Mouse (Mus musculus) embryonic facial prominence, embryonic 11.5 days (tissue): Measurements from ENCODE around the gene Tbc1d23. TPM values are rescaled to one million over a fixed set of nuclear protein-coding genes. Genes with fewer than 3 reads are reported as not detected.

Experiments used
- ATAC-seq: fragments of 200-750 bp; cut with Nextera tagmentation; replicated peaks from 2 replicates; pipeline ENCODE4 v1.8.0; 2017; ENCODE audit warnings: low read depth; ENCODE audit not compliant: insufficient number of reproducible peaks, low FRiP score, low TSS enrichment
- DNase-seq: peaks from one replicate; pipeline ENCODE4 v3.0.0-alpha.2; 2015; ENCODE audit warnings: low spot score
- H3K27ac ChIP-seq: fragments of 300-500 bp; sonication (generic); replicated peaks from 2 replicates; pipeline ENCODE4 v1.5.1; 2014; ENCODE audit warnings: mild to moderate bottlenecking, low read depth, low read length, control low read depth
- H3K27me3 ChIP-seq: fragments of 300-500 bp; sonication (generic); 2 replicates; pipeline ENCODE4 v1.6.1; 2014; ENCODE audit warnings: mild to moderate bottlenecking, low read length, moderate library complexity, mixed read lengths; ENCODE audit not compliant: control insufficient read depth, insufficient read depth
- H3K36me3 ChIP-seq: fragments of 300-500 bp; sonication (generic); replicated peaks from 2 replicates; pipeline ENCODE4 v1.6.1; 2014; ENCODE audit warnings: low read depth, mild to moderate bottlenecking, low read length, moderate library complexity, mixed read lengths; ENCODE audit not compliant: control insufficient read depth, insufficient read depth
- H3K4me1 ChIP-seq: fragments of 300-500 bp; sonication (generic); 2 replicates; pipeline ENCODE4 v1.6.1; 2014; ENCODE audit warnings: low read length, mixed read lengths; ENCODE audit not compliant: control insufficient read depth, insufficient read depth
- H3K4me2 ChIP-seq: fragments of 300-500 bp; sonication (generic); 2 replicates; pipeline ENCODE4 v1.6.1; 2014; ENCODE audit warnings: low read depth, mild to moderate bottlenecking, control low read depth, low read length, moderate library complexity
- H3K4me3 ChIP-seq: fragments of 300-500 bp; sonication (generic); 2 replicates; pipeline ENCODE4 v1.5.1; 2014; ENCODE audit warnings: low read depth, low read length, control low read depth
- H3K9ac ChIP-seq: fragments of 300-500 bp; sonication (generic); replicated peaks from 2 replicates; pipeline ENCODE4 v1.6.1; 2014; ENCODE audit warnings: mild to moderate bottlenecking, control low read depth, low read length
- H3K9me3 ChIP-seq: fragments of 300-500 bp; sonication (generic); replicated peaks from 2 replicates; pipeline ENCODE4 v1.6.1; 2016; ENCODE audit warnings: mild to moderate bottlenecking, low read length, inconsistent platforms, mixed read lengths; ENCODE audit not compliant: control insufficient read depth
- WGBS: fragments of 180-500 bp; shearing (Covaris S2); extraction: QIAGEN DNeasy Blood & Tissue Kit; methylation state at CpG from one replicate; pipeline ENCODE4 v1.1.7; 2014; 5-methylcytosine and 5-hydroxymethylcytosine counted together
- polyA plus RNA-seq: library from polyadenylated mRNA; unstranded; fragments of >200 nt; fragmentation: Nextera tagmentation; extraction: Ambion mirVana; gene quantifications from 2 replicates; pipeline ENCODE4 v1.2.1, GENCODE M21; 2014

Tbc1d23 gene
- polyA plus RNA-seq, 1 experiment from 2014 or later, result 25.9 TPM

- Histone ChIP-seq H3K9me3 (no peaks in the 10 kb centered on the region), H3K27me3 (no peaks in the 10 kb centered on the region), H3K9ac (no peak overlapping the region), H3K4me3 (no peak overlapping the region), H3K36me3 (peaks cover 2% of the 10 kb centered on the region), H3K4me1 (no peaks in the 10 kb centered on the region), H3K4me2 (no peak overlapping the region), H3K27ac (no peak overlapping the region)
- WGBS, result 85% methylated on average over 5 of the region's 5 CpGs
- ATAC-seq, result no peak
- DNase-seq, result no peak
Observed at GRCm38 (mm10) chr16:57196590-57196989, 34.7 kb downstream of the Tbc1d23 start.

- H3K27ac ChIP-seq, result no peak overlapping the region
- no peak for DNase-seq
- H3K9ac ChIP-seq, result no peak overlapping the region
- no peak overlapping the region for H3K4me2 ChIP-seq
- no peaks in the 10 kb centered on the region for H3K27me3 ChIP-seq
- 92% methylated on average over 14 of the region's 14 CpGs for WGBS
- ATAC-seq, result no peak
- no peaks in the 10 kb centered on the region for H3K4me1 ChIP-seq
- H3K9me3 ChIP-seq, result no peaks in the 10 kb centered on the region
- peaks cover 2% of the 10 kb centered on the region; the same call in 1 of the 2 replicates for H3K36me3 ChIP-seq
- H3K4me3 ChIP-seq, result no peak overlapping the region
Observed at GRCm38 (mm10) chr16:57191214-57191613, 40.1 kb downstream of the Tbc1d23 start.

GRCm38 (mm10) chr16:57190390-57190789 is 40.9 kb downstream of the Tbc1d23 start:
- H3K9me3 ChIP-seq, result no peaks in the 10 kb centered on the region
- DNase-seq (no peak), ATAC-seq (no peak)
- H3K4me3 ChIP-seq, result no peak overlapping the region
- 88% methylated on average over 8 of the region's 8 CpGs for WGBS
- no peaks in the 10 kb centered on the region for H3K4me1 ChIP-seq
- H3K27me3 ChIP-seq, result no peaks in the 10 kb centered on the region
- no peak overlapping the region for H3K9ac ChIP-seq
- no peak overlapping the region for H3K4me2 ChIP-seq
- peaks cover 2% of the 10 kb centered on the region; the same call in 1 of the 2 replicates for H3K36me3 ChIP-seq
- no peak overlapping the region for H3K27ac ChIP-seq

- WGBS, result 93% methylated on average over 2 of the region's 2 CpGs
- no peak overlapping the region for H3K27ac ChIP-seq
- ATAC-seq, result no peak
Observed at GRCm38 (mm10) chr16:57189493-57189892, 41.8 kb downstream of the Tbc1d23 start.

GRCm38 (mm10) chr16:57186618-57187017 is 44.7 kb downstream of the Tbc1d23 start:
- no peak overlapping the region for H3K27ac ChIP-seq
- 91% methylated on average over 4 of the region's 4 CpGs for WGBS
- H3K4me3 ChIP-seq, result no peak overlapping the region
- no peaks in the 10 kb centered on the region for H3K4me1 ChIP-seq
- H3K9ac ChIP-seq, result no peak overlapping the region
- no peak overlapping the region for H3K4me2 ChIP-seq
- no peaks in the 10 kb centered on the region for H3K9me3 ChIP-seq
- H3K27me3 ChIP-seq, result no peaks in the 10 kb centered on the region
- H3K36me3 ChIP-seq, result no peaks in the 10 kb centered on the region; the same call in 1 of the 2 replicates
- DNase-seq (no peak), ATAC-seq (no peak)

More at GRCm38 (mm10) chr16:57189493-57189892, 41.8 kb downstream of the Tbc1d23 start:
- Histone ChIP-seq H3K9ac (no peak overlapping the region), H3K4me3 (no peak overlapping the region), H3K9me3 (no peaks in the 10 kb centered on the region), H3K4me1 (no peaks in the 10 kb centered on the region), H3K27me3 (no peaks in the 10 kb centered on the region), H3K36me3 (peaks cover 2% of the 10 kb centered on the region; the same call in 1 of the 2 replicates), H3K4me2 (no peak overlapping the region)
- DNase-seq, result no peak

- Histone ChIP-seq H3K4me1 (no peaks in the 10 kb centered on the region), H3K36me3 (no peaks in the 10 kb centered on the region; the same call in none of the 2 replicates), H3K9me3 (no peaks in the 10 kb centered on the region), H3K4me3 (no peak overlapping the region), H3K27me3 (no peaks in the 10 kb centered on the region), H3K4me2 (no peak overlapping the region), H3K9ac (no peak overlapping the region), H3K27ac (no peak overlapping the region)
- WGBS, result 87% methylated on average over 5 of the region's 5 CpGs
- ATAC-seq (no peak), DNase-seq (no peak)
Observed at GRCm38 (mm10) chr16:57182037-57182436, 49.3 kb downstream of the Tbc1d23 start.

- H3K4me2 ChIP-seq, result no peak overlapping the region
- 85% methylated on average over 11 of the region's 11 CpGs for WGBS
- no peak overlapping the region for H3K27ac ChIP-seq
- H3K9ac ChIP-seq, result no peak overlapping the region
- H3K36me3 ChIP-seq, result no peaks in the 10 kb centered on the region; the same call in none of the 2 replicates
- H3K4me3 ChIP-seq, result no peak overlapping the region
- no peaks in the 10 kb centered on the region for H3K9me3 ChIP-seq
- H3K27me3 ChIP-seq, result no peaks in the 10 kb centered on the region
- no peaks in the 10 kb centered on the region for H3K4me1 ChIP-seq
- DNase-seq, result no peak
- no peak for ATAC-seq
Observed at GRCm38 (mm10) chr16:57181180-57181579, 50.1 kb downstream of the Tbc1d23 start.

GRCm38 (mm10) chr16:57177664-57178063 is 53.6 kb downstream of the Tbc1d23 start:
- H3K36me3 ChIP-seq, result no peaks in the 10 kb centered on the region; the same call in none of the 2 replicates
- H3K4me1 ChIP-seq, result no peaks in the 10 kb centered on the region
- no peak overlapping the region for H3K4me2 ChIP-seq
- no peaks in the 10 kb centered on the region for H3K27me3 ChIP-seq
- H3K9ac ChIP-seq, result no peak overlapping the region
- WGBS, result 91% methylated on average over 10 of the region's 10 CpGs
- H3K4me3 ChIP-seq, result no peak overlapping the region
- ATAC-seq, result no peak
- H3K27ac ChIP-seq, result no peak overlapping the region
- no peak for DNase-seq
- H3K9me3 ChIP-seq, result no peaks in the 10 kb centered on the region
